Mouse (Mus musculus) bone marrow macrophage, adult 2 months (primary cell): ENCODE measurements around the gene Map3k5.

Source experiments
- CTCF ChIP-seq: IDR thresholded peaks from 2 replicates; pipeline ENCODE4 v1.5.1; 2012; ENCODE audit warnings: low read depth, mild to moderate bottlenecking, low read length, moderate library complexity
- POLR2A ChIP-seq: IDR thresholded peaks from 2 replicates; pipeline ENCODE4 v1.6.1; 2012; ENCODE audit warnings: mild to moderate bottlenecking, low read depth, low read length, borderline replicate concordance

DNA sequence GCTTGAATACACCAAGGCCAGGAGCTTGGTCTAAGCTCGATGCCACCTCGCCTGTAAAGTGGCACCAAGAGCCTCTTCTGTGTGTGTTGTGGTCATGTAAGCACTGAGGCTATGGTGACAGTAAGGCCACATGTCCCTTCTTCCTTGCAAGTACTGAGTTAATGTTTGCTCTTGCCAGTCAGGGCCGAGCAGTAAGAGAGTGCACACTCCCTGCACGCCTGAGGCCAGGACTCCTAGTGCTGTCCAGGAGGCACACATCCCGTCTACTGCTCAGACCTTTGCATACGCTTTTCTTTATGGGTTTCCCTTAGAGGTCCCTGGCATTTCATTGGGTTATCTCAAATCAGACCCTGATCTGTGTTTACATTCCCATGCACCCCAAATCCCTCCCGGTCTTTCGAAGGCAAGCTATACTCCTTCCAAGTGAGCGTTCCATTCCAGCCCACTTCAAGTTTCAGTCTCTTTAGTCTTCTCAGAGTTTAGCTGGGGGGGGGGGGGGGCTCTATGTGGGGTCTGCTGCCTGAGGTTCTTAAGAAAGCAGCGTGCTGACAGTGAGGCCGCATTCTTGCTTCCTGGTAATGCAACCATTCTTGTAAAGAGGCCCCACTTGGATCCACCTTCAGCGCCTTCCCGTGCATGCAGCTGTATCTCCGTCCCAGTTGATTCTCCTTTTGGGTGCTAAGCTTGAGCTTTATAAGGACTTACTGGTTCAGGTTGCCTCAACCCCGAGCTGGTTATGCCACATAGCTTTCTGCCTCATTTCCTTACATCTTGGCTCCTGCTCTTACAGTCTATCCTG is 87.6 kb downstream of the Map3k5 start:
- TF ChIP-seq CTCF = no peak
- no peak for TF ChIP-seq POLR2A
